Mouse (Mus musculus) megakaryocyte, embryonic 14.5 days (primary cell): Measurements from ENCODE around the gene Draxin.

Experiments
- FLI1 ChIP-seq: IDR thresholded peaks from 2 replicates; pipeline ENCODE4 v1.6.1; 2012; ENCODE audit warnings: low read length, inconsistent platforms, mixed read lengths
- GATA1 ChIP-seq: IDR thresholded peaks from 3 replicates; pipeline ENCODE4 v1.6.1; 2012; ENCODE audit warnings: mixed read lengths, low read length, inconsistent platforms, borderline replicate concordance

DNA sequence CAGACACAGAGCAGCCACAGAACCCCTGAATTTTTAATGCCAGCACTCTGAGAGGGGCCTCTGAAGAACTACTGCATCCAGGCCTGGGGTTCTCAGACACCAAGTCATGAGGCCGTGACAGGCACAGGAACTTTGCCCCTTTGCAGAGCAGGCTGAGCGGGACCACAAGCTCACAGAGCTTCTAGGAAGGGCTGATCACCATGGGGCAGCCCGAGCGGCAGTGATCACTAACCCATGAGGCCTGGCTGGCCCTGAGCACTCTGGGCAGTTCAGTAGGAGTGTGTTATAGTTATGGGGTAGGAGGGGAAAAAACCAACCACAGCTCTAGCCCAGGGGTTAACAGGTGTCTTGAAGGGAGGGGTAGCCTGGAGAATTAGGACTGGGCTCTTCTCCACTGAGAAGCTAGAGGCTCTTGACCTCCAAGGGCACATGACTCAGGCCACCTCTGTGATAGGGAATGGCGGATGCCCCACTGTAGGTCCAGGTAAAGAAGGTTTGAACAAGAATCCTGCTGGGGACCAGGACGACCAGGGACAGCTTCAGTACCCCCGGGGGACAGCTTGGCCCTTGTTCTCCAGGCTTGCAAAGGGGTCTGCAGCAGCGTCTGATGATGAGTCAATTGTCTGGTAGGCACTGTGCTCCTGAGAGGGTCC lies 50.4 kb downstream of the Draxin start:
- TF ChIP-seq GATA1 (no peak), FLI1 (no peak)
